Mouse (Mus musculus) heart, embryonic 13.5 days (tissue): ENCODE data around the gene Klc4. TPM values are rescaled to one million over a fixed set of nuclear protein-coding genes. Genes with fewer than 3 reads are reported as not detected.

ENCODE experiments used
- ATAC-seq: fragments of 200-750 bp; cut with Nextera tagmentation; 2 replicates; pipeline ENCODE4 v1.8.0; 2017; ENCODE audit warnings: moderate TSS enrichment; ENCODE audit not compliant: insufficient number of reproducible peaks, low FRiP score, low TSS enrichment; ENCODE audit errors: extremely low read depth
- H3K27ac ChIP-seq: fragments of 300-500 bp; sonication (generic); replicated peaks from 2 replicates; pipeline ENCODE4 v1.5.1; 2015; ENCODE audit warnings: moderate library complexity, mild to moderate bottlenecking, inconsistent platforms
- H3K27me3 ChIP-seq: fragments of 300-500 bp; sonication (generic); replicated peaks from 2 replicates; pipeline ENCODE4 v1.6.1; 2015; ENCODE audit warnings: mild to moderate bottlenecking, inconsistent platforms
- H3K36me3 ChIP-seq: fragments of 300-500 bp; sonication (generic); 2 replicates; pipeline ENCODE4 v1.6.1; 2015; ENCODE audit warnings: mild to moderate bottlenecking, inconsistent platforms
- H3K4me1 ChIP-seq: fragments of 300-500 bp; sonication (generic); 2 replicates; pipeline ENCODE4 v1.6.1; 2015; ENCODE audit warnings: inconsistent platforms
- H3K4me2 ChIP-seq: fragments of 300-500 bp; sonication (generic); 2 replicates; pipeline ENCODE4 v1.6.1; 2015; ENCODE audit warnings: inconsistent platforms, mild to moderate bottlenecking, moderate library complexity
- H3K4me3 ChIP-seq: fragments of 300-500 bp; sonication (generic); 2 replicates; pipeline ENCODE4 v1.5.1; 2015; ENCODE audit warnings: moderate library complexity, mild to moderate bottlenecking, inconsistent platforms
- H3K9ac ChIP-seq: fragments of 300-500 bp; sonication (generic); 2 replicates; pipeline ENCODE4 v1.6.1; 2015; ENCODE audit warnings: inconsistent platforms, mild to moderate bottlenecking, moderate library complexity
- H3K9me3 ChIP-seq: fragments of 300-500 bp; sonication (generic); 2 replicates; pipeline ENCODE4 v1.6.1; 2016; ENCODE audit warnings: inconsistent platforms
- WGBS: fragments of 180-500 bp; shearing (Covaris S2); methylation state at CpG from one replicate; pipeline ENCODE4 v1.1.7; 2015; ENCODE audit warnings: mixed read lengths; 5-methylcytosine and 5-hydroxymethylcytosine counted together
- polyA plus RNA-seq: library from polyadenylated mRNA; unstranded; fragments of >200 nt; fragmentation: Nextera tagmentation; extraction: Ambion mirVana; gene quantifications from 2 replicates; pipeline ENCODE4 v1.2.1, GENCODE M21; 2015

Gene Klc4
- polyA plus RNA-seq, 1 experiment from 2014 or later, result 18.6 TPM

- Histone ChIP-seq H3K27ac (peak overlapping the region; percentile 95), H3K4me1 (peaks cover 91% of the 10 kb centered on the region), H3K27me3 (no peaks in the 10 kb centered on the region), H3K36me3 (no peaks in the 10 kb centered on the region), H3K9ac (peak overlapping the region; percentile 80), H3K4me3 (peak overlapping the region; percentile 32), H3K4me2 (peak overlapping the region; percentile 64), H3K9me3 (no peaks in the 10 kb centered on the region)
- ATAC-seq, result no peak
- WGBS, result 10% methylated on average over 6 of the region's 6 CpGs
Observed at GRCm38 (mm10) chr17:46618394-46618768, 27.4 kb downstream of the Klc4 start.

GRCm38 (mm10) chr17:46617799-46618198 is 28.0 kb downstream of the Klc4 start:
- WGBS, result 45% methylated on average over 12 of the region's 12 CpGs
- Histone ChIP-seq H3K4me3 (peak overlapping the region; percentile 32), H3K27me3 (no peaks in the 10 kb centered on the region), H3K36me3 (no peaks in the 10 kb centered on the region), H3K4me1 (peaks cover 91% of the 10 kb centered on the region), H3K9ac (peak overlapping the region; percentile 80), H3K4me2 (peak overlapping the region; percentile 64), H3K9me3 (no peaks in the 10 kb centered on the region), H3K27ac (peak overlapping the region; percentile 95)
- ATAC-seq, result no peak

- Histone ChIP-seq H3K4me3 (no peak overlapping the region), H3K4me2 (peak overlapping the region; percentile 16; the same call in 1 of the 2 replicates), H3K4me1 (peaks cover 81% of the 10 kb centered on the region), H3K9me3 (no peaks in the 10 kb centered on the region), H3K36me3 (no peaks in the 10 kb centered on the region), H3K27ac (peak overlapping the region; percentile 61), H3K27me3 (no peaks in the 10 kb centered on the region), H3K9ac (peak overlapping the region; percentile 60)
- 56% methylated on average over 3 of the region's 3 CpGs for WGBS
- no peak for ATAC-seq
Observed at GRCm38 (mm10) chr17:46613229-46613628, 32.6 kb downstream of the Klc4 start.

GRCm38 (mm10) chr17:46612820-46613219 is 33.0 kb downstream of the Klc4 start:
- peaks cover 77% of the 10 kb centered on the region for H3K4me1 ChIP-seq
- H3K9ac ChIP-seq, result peak overlapping the region; percentile 60
- no peaks in the 10 kb centered on the region for H3K9me3 ChIP-seq
- no peak overlapping the region for H3K4me3 ChIP-seq
- no peaks in the 10 kb centered on the region for H3K36me3 ChIP-seq
- peak overlapping the region; percentile 16; the same call in 1 of the 2 replicates for H3K4me2 ChIP-seq
- H3K27ac ChIP-seq, result peak overlapping the region; percentile 61
- no peaks in the 10 kb centered on the region for H3K27me3 ChIP-seq
- no peak for ATAC-seq
- WGBS, result 39% methylated on average over 4 of the region's 4 CpGs

GRCm38 (mm10) chr17:46612189-46612588 is 33.6 kb downstream of the Klc4 start:
- peaks cover 71% of the 10 kb centered on the region for H3K4me1 ChIP-seq
- no peak overlapping the region for H3K9ac ChIP-seq
- H3K9me3 ChIP-seq, result no peaks in the 10 kb centered on the region
- H3K4me2 ChIP-seq, result no peak overlapping the region
- no peaks in the 10 kb centered on the region for H3K27me3 ChIP-seq
- H3K36me3 ChIP-seq, result no peaks in the 10 kb centered on the region
- H3K4me3 ChIP-seq, result no peak overlapping the region
- no peak for ATAC-seq
- 70% methylated on average over 2 of the region's 2 CpGs for WGBS
- H3K27ac ChIP-seq, result peak overlapping the region; percentile 61

GRCm38 (mm10) chr17:46611316-46611715 is 34.5 kb downstream of the Klc4 start:
- no peaks in the 10 kb centered on the region for H3K27me3 ChIP-seq
- 91% methylated on average over 6 of the region's 6 CpGs for WGBS
- no peaks in the 10 kb centered on the region for H3K9me3 ChIP-seq
- H3K4me1 ChIP-seq, result peaks cover 62% of the 10 kb centered on the region
- no peak overlapping the region for H3K4me3 ChIP-seq
- H3K9ac ChIP-seq, result no peak overlapping the region
- no peak overlapping the region for H3K27ac ChIP-seq
- no peak overlapping the region for H3K4me2 ChIP-seq
- ATAC-seq, result no peak
- no peaks in the 10 kb centered on the region for H3K36me3 ChIP-seq

- peak overlapping the region; percentile 38; the same call in 1 of the 2 replicates for H3K9ac ChIP-seq
- H3K4me2 ChIP-seq, result peak overlapping the region; percentile 51
- no peaks in the 10 kb centered on the region for H3K9me3 ChIP-seq
- peaks cover 70% of the 10 kb centered on the region for H3K4me1 ChIP-seq
- no peak overlapping the region for H3K4me3 ChIP-seq
- H3K36me3 ChIP-seq, result no peaks in the 10 kb centered on the region
- H3K27ac ChIP-seq, result peak overlapping the region; percentile 76
- 60% methylated on average over 15 of the region's 15 CpGs for WGBS
- H3K27me3 ChIP-seq, result no peaks in the 10 kb centered on the region
- ATAC-seq, result 0 out of 2 replicates have a peak, but pooled peaks have one; percentile 16
Observed at GRCm38 (mm10) chr17:46609721-46610514, 35.9 kb downstream of the Klc4 start.

GRCm38 (mm10) chr17:46605987-46606386 is 39.8 kb downstream of the Klc4 start:
- Histone ChIP-seq H3K27ac (no peak overlapping the region), H3K4me1 (peaks cover 54% of the 10 kb centered on the region), H3K4me3 (no peak overlapping the region), H3K4me2 (no peak overlapping the region), H3K27me3 (no peaks in the 10 kb centered on the region), H3K9ac (no peak overlapping the region), H3K9me3 (no peaks in the 10 kb centered on the region), H3K36me3 (peaks cover 4% of the 10 kb centered on the region; the same call in 1 of the 2 replicates)
- WGBS, result 79% methylated on average over 12 of the region's 12 CpGs
- ATAC-seq, result no peak

GRCm38 (mm10) chr17:46605126-46605525 is 40.7 kb downstream of the Klc4 start:
- no peak for ATAC-seq
- Histone ChIP-seq H3K9ac (no peak overlapping the region), H3K36me3 (peaks cover 9% of the 10 kb centered on the region), H3K27ac (0 out of 2 replicates have a peak overlapping the region, but pooled peaks have one; percentile 13), H3K4me2 (no peak overlapping the region), H3K27me3 (no peaks in the 10 kb centered on the region), H3K4me3 (no peak overlapping the region), H3K9me3 (no peaks in the 10 kb centered on the region), H3K4me1 (peaks cover 45% of the 10 kb centered on the region)
- 83% methylated on average over 5 of the region's 5 CpGs for WGBS

- ATAC-seq, result no peak
- peaks cover 9% of the 10 kb centered on the region for H3K36me3 ChIP-seq
- no peaks in the 10 kb centered on the region for H3K27me3 ChIP-seq
- WGBS, result 90% methylated on average over 4 of the region's 4 CpGs
- no peak overlapping the region for H3K4me2 ChIP-seq
- H3K4me3 ChIP-seq, result no peak overlapping the region
- H3K9ac ChIP-seq, result no peak overlapping the region
- no peaks in the 10 kb centered on the region for H3K9me3 ChIP-seq
- H3K4me1 ChIP-seq, result peaks cover 46% of the 10 kb centered on the region
- peak overlapping the region; percentile 61; the same call in 1 of the 2 replicates for H3K27ac ChIP-seq
Observed at GRCm38 (mm10) chr17:46603229-46603628, 42.6 kb downstream of the Klc4 start.

- Histone ChIP-seq H3K27ac (peak overlapping the region; percentile 61), H3K9me3 (no peaks in the 10 kb centered on the region), H3K36me3 (peaks cover 18% of the 10 kb centered on the region), H3K27me3 (no peaks in the 10 kb centered on the region), H3K4me1 (peaks cover 46% of the 10 kb centered on the region), H3K4me2 (no peak overlapping the region), H3K4me3 (no peak overlapping the region), H3K9ac (0 out of 2 replicates have a peak overlapping the region, but pooled peaks have one; percentile 16)
- peak; percentile 28; the same call in 1 of the 2 replicates for ATAC-seq
- WGBS, result 39% methylated on average over 9 of the region's 9 CpGs
Observed at GRCm38 (mm10) chr17:46602212-46602611, 43.6 kb downstream of the Klc4 start.
